Mouse (Mus musculus) urinary bladder, postnatal 10 days (tissue): ENCODE results near the gene Tmem120a.
A peak's percentile ranks its signal among the peaks of the same experiment; 100 is the strongest.

Experiments
- DNase-seq: peaks from one replicate; pipeline ENCODE4 v3.0.0; 2022; ENCODE audit warnings: low spot score

Tmem120a gene

DNA sequence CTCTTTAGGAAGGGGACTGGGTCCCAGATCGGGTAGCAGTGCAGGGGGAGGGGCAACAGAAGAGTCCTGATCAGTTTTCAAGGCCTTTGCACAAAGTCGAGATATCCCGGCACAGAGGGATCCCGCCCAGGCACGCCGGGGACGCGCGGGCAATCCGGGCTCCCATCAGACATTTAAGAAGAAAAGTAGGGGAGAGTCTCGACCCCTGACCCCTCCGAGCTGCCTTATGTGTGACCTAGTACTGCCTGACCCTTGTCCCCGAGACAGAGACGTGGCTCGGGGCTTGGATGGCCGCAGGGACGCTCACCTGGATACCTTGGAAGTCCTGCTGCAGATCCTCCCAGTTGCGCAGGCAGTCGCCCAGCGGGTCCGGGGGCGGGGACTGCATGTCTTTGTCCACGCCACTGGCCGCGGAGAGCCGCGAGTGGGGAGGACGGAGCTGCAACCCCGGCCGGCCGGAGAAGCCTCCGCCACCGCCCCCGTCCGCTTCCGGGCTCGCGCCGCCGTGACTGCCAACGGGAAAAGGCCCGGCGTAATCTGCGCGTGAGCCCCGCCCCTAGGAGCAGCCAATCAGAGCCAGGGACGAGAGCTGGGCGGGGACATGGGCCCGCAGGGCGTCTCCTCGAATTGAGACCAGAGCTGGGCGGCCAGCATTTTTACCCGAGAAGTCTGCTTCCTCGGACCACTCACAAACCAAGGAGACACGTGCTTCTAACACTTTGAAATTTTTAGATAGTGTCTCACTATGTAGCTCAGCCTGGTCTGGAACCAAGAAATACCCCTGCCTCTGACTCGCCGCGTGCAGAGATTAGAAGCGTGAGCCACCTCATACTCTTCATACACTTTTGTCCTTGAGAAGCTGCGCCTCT lies at the start of gene Tmem120a:
Tmem120a (minus strand) TSS at position 708 of the 869 bp plus-strand sequence.
- peak; percentile 91 for DNase-seq

GRCm38 (mm10) chr5:135782901-135783300 lies 38.7 kb upstream of the Tmem120a start:
- no peak for DNase-seq

GRCm38 (mm10) chr5:135780331-135780730 lies 36.1 kb upstream of the Tmem120a start:
- no peak for DNase-seq

DNA sequence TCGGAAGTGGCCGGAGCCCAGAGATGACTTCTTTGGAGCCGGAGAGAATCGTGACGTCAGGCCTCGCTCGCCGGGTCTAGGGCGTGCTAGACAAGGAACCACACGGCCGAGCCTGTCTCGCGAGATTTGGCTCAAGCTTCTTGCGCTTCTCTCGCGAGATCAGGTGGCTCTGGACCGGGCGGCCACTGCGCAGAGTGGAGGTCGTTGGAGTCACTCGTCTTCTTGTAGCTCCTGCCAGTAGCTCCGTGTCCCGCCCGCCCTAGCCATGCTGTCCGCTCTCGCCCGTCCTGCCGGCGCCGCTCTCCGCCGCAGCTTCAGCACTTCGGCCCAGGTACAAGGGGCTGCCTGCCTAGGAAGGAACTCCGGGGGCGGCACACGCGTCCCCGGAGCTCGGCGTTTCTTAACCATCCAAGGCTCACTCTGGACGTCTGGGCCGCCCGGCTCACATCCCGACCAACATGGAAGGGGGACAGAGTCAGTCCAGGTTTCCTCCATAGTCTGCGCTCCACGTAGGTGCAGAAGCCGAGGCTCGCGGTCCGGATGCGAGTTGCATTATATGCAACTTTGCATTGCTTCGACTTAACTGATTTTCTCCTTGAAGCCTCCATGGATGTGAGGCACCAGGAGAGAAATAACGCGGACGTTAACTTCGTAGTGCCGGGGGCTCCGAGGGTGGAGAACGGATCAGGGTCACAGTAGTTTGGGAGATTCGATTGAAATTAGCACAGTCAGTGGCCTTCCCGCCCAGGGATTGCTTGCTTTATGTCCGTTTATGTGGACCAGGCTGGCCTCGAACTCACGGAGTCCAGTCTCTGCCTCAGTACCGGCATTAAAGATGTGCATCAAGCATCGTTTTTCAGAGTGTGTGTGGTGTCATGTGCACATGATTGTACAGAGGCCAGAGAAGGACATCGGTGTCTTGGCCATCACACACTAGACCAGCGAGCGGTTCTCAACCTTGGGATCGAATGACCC lies 34.5 kb upstream of the Tmem120a start, which contains the start of gene Mdh2:
Mdh2 (plus strand) TSS at position 10 of the 975 bp plus-strand sequence.
- peak; percentile 99 for DNase-seq

DNA sequence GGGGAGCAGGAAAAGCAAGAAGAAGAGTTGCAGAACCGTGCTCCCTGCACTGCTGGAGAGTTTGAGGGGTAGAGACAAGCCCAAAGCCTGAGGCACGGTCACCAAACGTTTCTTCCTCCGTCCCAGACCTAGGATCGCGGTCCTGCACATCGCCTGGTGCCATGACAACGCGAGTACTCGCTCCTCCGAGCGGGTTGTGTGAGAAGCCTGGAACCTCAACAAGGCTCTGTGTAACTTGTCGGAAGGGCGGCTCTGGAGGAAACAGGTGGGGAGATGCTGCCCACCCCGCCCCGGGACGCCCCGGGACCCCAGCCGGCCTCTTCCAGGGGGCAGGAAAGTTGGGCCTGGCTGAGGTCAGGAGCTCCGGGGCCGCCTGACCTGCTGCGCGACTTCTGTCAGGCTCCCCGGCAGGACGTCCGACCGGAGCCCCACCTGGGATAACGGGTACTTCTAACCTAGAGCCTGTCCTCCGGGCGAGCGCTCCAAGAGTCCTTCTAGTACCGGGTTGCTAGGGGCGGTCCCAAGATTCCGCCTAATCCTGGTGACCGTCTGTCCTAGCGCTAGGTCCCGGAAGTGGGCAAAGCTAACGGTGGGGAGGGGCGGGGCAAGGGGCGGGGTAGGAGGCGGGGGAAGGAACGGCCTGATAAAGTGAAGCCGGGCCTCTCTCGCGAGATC lies 33.7 kb upstream of the Tmem120a start, which contains the start of gene Styxl1:
Styxl1 (minus strand) TSS at position 590 of the 675 bp plus-strand sequence.
- DNase-seq: peak; percentile 23

DNA sequence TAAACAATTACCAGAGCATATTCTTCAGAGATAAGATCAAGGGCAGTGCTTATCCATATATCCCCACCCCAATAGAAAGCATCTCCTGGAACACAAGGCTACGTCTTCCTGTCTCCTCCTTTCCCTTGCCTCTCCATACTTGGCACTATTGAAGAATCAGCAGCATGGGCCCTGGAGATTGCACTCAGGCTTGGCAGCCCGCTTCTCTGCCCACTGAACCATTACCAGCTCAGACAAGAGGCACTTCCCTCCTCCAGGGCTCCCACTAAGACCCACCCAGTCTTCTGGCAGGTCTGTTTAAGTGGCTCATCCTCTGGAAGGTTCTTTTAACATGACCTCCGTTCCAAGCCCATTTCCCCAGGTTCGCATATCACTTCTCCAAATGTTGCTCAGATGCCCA lies 32.3 kb upstream of the Tmem120a start:
- no peak for DNase-seq

- DNase-seq: no peak
Measured at GRCm38 (mm10) chr5:135772519-135772918, 28.3 kb upstream of the Tmem120a start.

DNA sequence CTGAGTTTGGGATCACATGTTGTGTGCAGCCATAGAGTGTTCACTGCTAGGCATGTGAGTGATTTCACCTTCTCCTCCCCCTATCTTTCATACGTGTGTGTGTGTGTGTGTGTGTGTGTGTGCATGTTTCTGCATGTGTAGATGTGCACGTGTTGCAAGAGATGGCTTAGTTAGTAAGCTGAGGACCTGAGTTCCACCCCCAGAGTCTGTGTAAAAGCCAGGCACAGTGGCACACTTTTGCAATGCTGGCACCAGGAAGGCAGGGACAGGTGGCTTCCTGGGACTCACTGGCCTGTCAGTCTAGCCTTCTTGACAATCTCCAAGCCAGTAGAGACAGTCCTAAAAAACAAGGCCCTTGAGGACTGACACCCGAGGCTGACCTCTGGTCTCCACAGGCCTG lies 20.7 kb upstream of the Tmem120a start:
- no peak for DNase-seq

DNA sequence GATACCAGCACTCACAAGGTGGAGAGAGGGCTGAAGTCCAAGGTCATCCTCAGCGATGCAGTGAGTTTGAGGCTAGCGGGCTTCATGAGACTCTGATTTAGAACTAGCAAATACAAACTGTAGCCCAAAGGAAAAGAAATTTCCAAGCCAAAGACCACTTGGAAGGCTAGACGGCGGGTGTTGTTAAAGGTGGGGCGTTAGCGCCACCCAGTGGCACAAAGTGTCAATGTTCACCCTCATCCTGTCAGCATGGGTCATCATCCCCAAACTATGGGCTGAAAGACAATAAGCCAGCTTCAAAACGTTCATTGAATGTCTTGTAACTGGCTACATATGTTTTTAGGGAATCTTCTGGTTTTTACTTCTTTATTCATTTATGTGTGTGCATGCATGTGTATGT lies 19.3 kb upstream of the Tmem120a start:
- no peak for DNase-seq

- DNase-seq: no peak
Measured at GRCm38 (mm10) chr5:135761881-135762280, 17.6 kb upstream of the Tmem120a start.

DNA sequence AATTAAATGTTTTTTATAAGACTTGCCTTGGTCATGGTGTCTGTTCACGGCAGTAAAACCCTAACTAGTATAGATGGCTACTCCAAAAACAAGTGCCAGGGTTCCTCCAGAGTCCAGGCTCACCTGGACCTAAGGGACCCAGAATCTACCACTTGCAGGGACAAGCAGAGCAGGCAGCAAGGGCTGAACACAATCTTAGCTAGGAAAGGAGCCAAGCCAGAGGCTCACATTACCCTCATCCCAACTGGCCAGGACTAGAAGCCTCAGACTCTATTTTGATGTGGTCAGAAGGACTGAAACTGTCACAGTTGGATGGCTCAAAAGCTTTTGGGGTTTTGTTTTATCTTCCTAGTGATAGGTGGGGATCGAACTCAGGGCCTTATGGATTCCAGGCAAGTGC lies 7.3 kb upstream of the Tmem120a start:
- DNase-seq: no peak

DNA sequence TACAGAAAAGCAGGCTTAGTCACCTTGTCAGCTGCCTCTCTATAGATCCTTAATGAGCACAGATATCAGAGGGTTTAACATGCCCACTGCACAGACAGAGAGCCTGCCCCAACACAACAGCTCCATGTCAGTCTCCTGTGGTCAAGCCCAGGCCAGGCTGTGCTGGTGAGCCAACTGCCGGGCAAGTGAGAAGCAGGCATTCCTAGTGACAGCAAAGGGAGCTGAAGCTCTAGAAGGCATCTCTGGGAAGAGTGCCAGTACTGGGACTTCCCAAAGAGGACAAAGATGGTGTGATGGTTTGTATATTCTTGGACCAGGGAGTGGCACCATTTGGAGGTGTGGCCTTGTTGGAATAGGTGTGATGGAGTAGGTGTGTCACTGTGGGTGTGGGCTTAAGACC lies 6.8 kb upstream of the Tmem120a start:
- DNase-seq: no peak

- DNase-seq: no peak
Measured at GRCm38 (mm10) chr5:135744742-135745141, 494 bp upstream of the Tmem120a start.

DNA sequence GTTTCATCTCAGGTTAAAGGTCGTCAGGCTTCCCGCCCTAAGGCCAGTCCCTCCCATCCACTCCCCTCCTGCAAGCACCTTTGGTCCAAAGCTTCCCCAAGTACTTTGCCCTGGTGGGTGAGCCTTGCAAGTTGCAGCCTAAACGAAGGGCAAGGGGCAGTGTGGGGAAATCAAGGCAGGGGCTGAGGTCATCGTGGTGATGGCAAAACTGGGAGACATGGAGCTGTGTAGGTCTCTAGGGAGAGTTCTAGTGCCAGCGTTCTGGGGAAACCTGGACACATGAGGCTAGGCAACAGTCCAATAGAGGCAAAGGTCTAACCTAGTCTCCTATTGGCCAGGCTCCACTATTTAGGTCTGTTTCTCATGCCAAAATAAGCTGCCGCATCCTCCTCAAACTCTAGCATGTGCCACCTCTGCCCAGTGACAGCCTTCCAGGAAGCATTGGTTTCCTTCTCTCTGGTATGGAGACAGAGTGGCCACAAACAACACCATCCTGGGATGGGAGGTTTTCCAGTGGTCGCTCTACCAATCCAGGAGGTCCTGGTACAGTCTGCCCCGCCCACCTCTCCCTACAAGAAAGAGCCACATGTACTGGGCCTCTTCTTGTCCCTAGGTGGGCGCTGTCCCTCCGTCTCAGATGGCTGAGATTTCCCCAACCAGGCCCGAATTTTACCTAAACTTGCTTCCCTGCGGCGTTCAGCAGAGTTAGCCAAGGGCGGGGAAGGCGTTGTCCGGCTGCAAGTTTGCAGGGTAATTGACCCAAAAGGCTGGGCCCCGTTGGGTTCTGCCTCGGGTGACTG lies 1.1 kb downstream of the Tmem120a start:
- DNase-seq: no peak

DNA sequence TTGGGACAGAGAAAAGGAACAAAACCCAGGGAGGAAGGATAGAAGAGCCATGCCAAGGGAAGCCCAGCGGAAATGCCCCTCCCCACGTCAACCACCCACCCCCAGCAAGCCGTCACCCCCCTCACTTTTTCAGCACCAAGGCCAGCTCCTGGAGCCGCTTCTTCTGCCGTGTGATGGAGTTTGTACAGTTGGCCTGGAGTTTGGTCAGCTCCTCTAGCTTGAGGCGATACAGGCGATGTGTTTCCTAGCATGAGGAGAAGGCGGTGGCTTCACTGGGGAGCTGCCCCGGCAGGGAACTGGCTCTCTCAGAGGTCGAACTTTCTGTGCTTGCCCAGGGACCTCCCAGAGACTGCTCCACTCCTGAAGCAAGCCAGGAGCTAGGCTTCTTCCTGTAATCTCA lies 2.1 kb downstream of the Tmem120a start:
- DNase-seq: no peak

- no peak for DNase-seq
Measured at GRCm38 (mm10) chr5:135738266-135738665, 6.0 kb downstream of the Tmem120a start.

DNA sequence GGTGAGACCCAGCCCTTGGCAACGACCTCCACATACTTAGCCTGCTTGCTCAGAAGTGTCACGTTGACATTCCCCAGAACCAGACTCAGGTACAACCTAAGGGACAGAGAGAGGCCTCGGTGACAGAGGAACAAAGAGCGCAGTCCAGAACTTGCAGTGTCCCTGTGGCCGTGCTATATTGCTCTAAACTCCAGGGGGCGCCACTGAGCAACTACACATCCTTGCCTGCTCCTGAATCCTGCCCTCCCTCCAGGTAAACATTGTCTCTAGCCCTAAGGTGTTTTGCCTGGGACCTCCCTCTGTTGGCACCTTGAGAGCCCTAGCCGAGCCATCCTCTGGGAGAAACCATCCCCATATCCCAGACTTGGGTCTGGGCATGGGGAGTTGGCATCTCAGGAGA lies 7.1 kb downstream of the Tmem120a start:
- no peak for DNase-seq

- no peak for DNase-seq
Measured at GRCm38 (mm10) chr5:135736544-135736943, 7.7 kb downstream of the Tmem120a start.

GRCm38 (mm10) chr5:135735741-135736140 lies 8.5 kb downstream of the Tmem120a start:
- DNase-seq: no peak

- no peak for DNase-seq
Measured at GRCm38 (mm10) chr5:135734057-135734680, 10.1 kb downstream of the Tmem120a start.

- DNase-seq: no peak
Measured at GRCm38 (mm10) chr5:135733071-135733470, 11.2 kb downstream of the Tmem120a start.
